Mouse (Mus musculus) left cerebral cortex, postnatal 10 days (tissue): ENCODE results near the gene 1700016K19Rik. TPM values are rescaled to one million over a fixed set of nuclear protein-coding genes. Genes with fewer than 3 reads are reported as not detected.

ENCODE experiments used
- total RNA-seq, 2 experiments: library from RNA; stranded (reverse); gene quantifications; 2 replicates each; pipeline ENCODE4 v1.2.3; 2021

Gene 1700016K19Rik
- total RNA-seq, 2 experiments from 2014 or later = 4.5 to 6.2 TPM

Other genes with a start within 250 kb of the 1700016K19Rik start
- 10 to 100 TPM; 46.9 to 47.8 TPM for gene Doc2b, start 203.9 kb upstream of the 1700016K19Rik start, total RNA-seq
- gene Rph3al, start 61.5 kb upstream of the 1700016K19Rik start, total RNA-seq = 1 to 10 TPM; 3.1 to 3.8 TPM
- 10 to 100 TPM; 27.3 to 29.6 TPM for gene Rflnb, start 27.9 kb downstream of the 1700016K19Rik start, total RNA-seq
- 10 to 100 TPM; 74.5 to 82.5 TPM for gene Vps53, start 179.7 kb downstream of the 1700016K19Rik start, total RNA-seq
- gene Fam57a, start 179.8 kb downstream of the 1700016K19Rik start, total RNA-seq = 10 to 100 TPM; 15.4 to 17.0 TPM
- gene Dbil5, start 217.7 kb downstream of the 1700016K19Rik start, total RNA-seq = under 1 TPM; 0.64 to 0.67 TPM
- gene Gemin4, start 217.8 kb downstream of the 1700016K19Rik start, total RNA-seq = 10 to 100 TPM in 1 of 2 experiments, 1 to 10 TPM in 1; 6.9 to 10.4 TPM
- 10 to 100 TPM; 17.4 to 17.6 TPM for gene Mrm3, start 243.8 kb downstream of the 1700016K19Rik start, total RNA-seq
- 10 to 100 TPM; 47.9 to 53.8 TPM for gene Glod4, start 243.8 kb downstream of the 1700016K19Rik start, total RNA-seq